18 mouse cellular contexts compared by ENCODE assay signal in genomic region chr3:158195426-158195825, GRCm38 (mm10).
"Had no signal": no experiment of that assay in that cellular context is flagged by ENCODE, and none has a peak within 500 bp of the region (broad histone marks: within the 10 kb centered on the region; RNA-seq: fewer than 3 reads in every experiment).

No protein-coding gene starts in this region.

- H3K4me2 ChIP-seq: limb, embryonic 15.5 days; midbrain, embryonic 11.5 days; midbrain, embryonic 15.5 days; neural tube, embryonic 13.5 days; stomach, embryonic 15.5 days had no signal

- H3K9me3 ChIP-seq: limb, embryonic 15.5 days; megakaryocyte, embryonic 14.5 days; midbrain, embryonic 15.5 days; neural tube, embryonic 13.5 days; stomach, embryonic 15.5 days had no signal

- ATAC-seq: lung, postnatal 0 days; midbrain, embryonic 15.5 days had no signal

- H3K4me3 ChIP-seq: limb, embryonic 15.5 days; megakaryocyte, embryonic 14.5 days; midbrain, embryonic 15.5 days; neural tube, embryonic 13.5 days; stomach, embryonic 15.5 days had no signal

- H3K4me1 ChIP-seq: limb, embryonic 15.5 days; megakaryocyte, embryonic 14.5 days; midbrain, embryonic 15.5 days; neural tube, embryonic 13.5 days; stomach, embryonic 15.5 days had no signal

- H3K27me3 ChIP-seq: limb, embryonic 15.5 days; megakaryocyte, embryonic 14.5 days; midbrain, embryonic 15.5 days; neural tube, embryonic 13.5 days; stomach, embryonic 15.5 days had no signal

- DNase-seq: kidney, adult 8-10 months; kidney, postnatal 36 days; layer of hippocampus, adult 9-11 months; layer of hippocampus, postnatal 36 days; lung, adult 2 months; lung, postnatal 36 days; retina, postnatal 1 day; right cerebral cortex, postnatal 4 days; spleen, adult 18-20 months; thymus, adult 2 months; thymus, postnatal 25 days had no signal

- H3K36me3 ChIP-seq: limb, embryonic 15.5 days; midbrain, embryonic 15.5 days; neural tube, embryonic 13.5 days; stomach, embryonic 15.5 days had no signal

- H3K9ac ChIP-seq: limb, embryonic 15.5 days; midbrain, embryonic 15.5 days; neural tube, embryonic 13.5 days; stomach, embryonic 15.5 days had no signal

- H3K27ac ChIP-seq: limb, embryonic 15.5 days; midbrain, embryonic 15.5 days; neural tube, embryonic 13.5 days; stomach, embryonic 15.5 days had no signal
